Mouse (Mus musculus) fibroblast of lung, adult 2 months (primary cell): Measurements from ENCODE around the gene Arnt2.

Experiments
- DNase-seq: peaks from one replicate; pipeline ENCODE4 v3.0.0-alpha.2; 2011; ENCODE audit warnings: low read depth

Arnt2 gene

GRCm38 (mm10) chr7:84397320-84397719 is 12.7 kb downstream of the Arnt2 start:
- DNase-seq = no peak

- no peak for DNase-seq
These were observed 13.4 kb downstream of the Arnt2 start for GRCm38 (mm10) chr7:84396581-84396980.

- DNase-seq = no peak
These were observed 22.1 kb downstream of the Arnt2 start for GRCm38 (mm10) chr7:84387826-84388225.

- DNase-seq = no peak
These were observed 23.5 kb downstream of the Arnt2 start for GRCm38 (mm10) chr7:84386472-84386871.

GRCm38 (mm10) chr7:84384778-84385177 is 25.2 kb downstream of the Arnt2 start:
- DNase-seq = no peak

GRCm38 (mm10) chr7:84384086-84384485 is 25.9 kb downstream of the Arnt2 start:
- no peak for DNase-seq

GRCm38 (mm10) chr7:84382346-84382745 is 27.6 kb downstream of the Arnt2 start:
- no peak for DNase-seq

GRCm38 (mm10) chr7:84380810-84381209 is 29.2 kb downstream of the Arnt2 start:
- no peak for DNase-seq

- no peak for DNase-seq
These were observed 32.6 kb downstream of the Arnt2 start for GRCm38 (mm10) chr7:84377330-84377729.

GRCm38 (mm10) chr7:84373691-84374090 is 36.3 kb downstream of the Arnt2 start:
- DNase-seq = no peak

GRCm38 (mm10) chr7:84372871-84373270 is 37.1 kb downstream of the Arnt2 start:
- no peak for DNase-seq

GRCm38 (mm10) chr7:84372280-84372679 is 37.7 kb downstream of the Arnt2 start:
- DNase-seq = no peak

- DNase-seq = no peak
These were observed 38.9 kb downstream of the Arnt2 start for GRCm38 (mm10) chr7:84370911-84371592.

GRCm38 (mm10) chr7:84366251-84366650 is 43.7 kb downstream of the Arnt2 start:
- no peak for DNase-seq

- DNase-seq = no peak
These were observed 47.3 kb downstream of the Arnt2 start for GRCm38 (mm10) chr7:84362711-84363110.

- DNase-seq = no peak
These were observed 48.8 kb downstream of the Arnt2 start for GRCm38 (mm10) chr7:84361086-84361684.

- DNase-seq = no peak
These were observed 51.5 kb downstream of the Arnt2 start for GRCm38 (mm10) chr7:84358426-84358825.

GRCm38 (mm10) chr7:84355619-84356570 is 54.1 kb downstream of the Arnt2 start:
- DNase-seq = no peak

- DNase-seq = no peak
These were observed 55.1 kb downstream of the Arnt2 start for GRCm38 (mm10) chr7:84354890-84355289.

- no peak for DNase-seq
These were observed 59.4 kb downstream of the Arnt2 start for GRCm38 (mm10) chr7:84350529-84350928.

GRCm38 (mm10) chr7:84349976-84350375 is 60.0 kb downstream of the Arnt2 start:
- no peak for DNase-seq

- no peak for DNase-seq
These were observed 61.6 kb downstream of the Arnt2 start for GRCm38 (mm10) chr7:84348145-84348911.
